Mouse (Mus musculus) megakaryocyte, embryonic 14.5 days (primary cell): ENCODE results near the gene Srrm1. TPM values are rescaled to one million over a fixed set of nuclear protein-coding genes. Genes with fewer than 3 reads are reported as not detected.

Source experiments
- H3K27me3 ChIP-seq: replicated peaks from 2 replicates; pipeline ENCODE3; 2012; ENCODE audit warnings: inconsistent platforms
- H3K36me3 ChIP-seq: replicated peaks from 2 replicates; pipeline ENCODE3; 2012; ENCODE audit warnings: low read length, inconsistent platforms, mixed read lengths
- H3K4me1 ChIP-seq: 2 replicates; pipeline ENCODE4 v1.6.1; 2012; ENCODE audit warnings: inconsistent platforms
- H3K4me3 ChIP-seq: replicated peaks from 2 replicates; pipeline ENCODE3; 2012; ENCODE audit warnings: moderate library complexity, mild to moderate bottlenecking, inconsistent platforms
- H3K9me3 ChIP-seq: 2 replicates; pipeline ENCODE4 v1.6.1; 2012; ENCODE audit warnings: inconsistent platforms
- FLI1 ChIP-seq: IDR thresholded peaks from 2 replicates; pipeline ENCODE4 v1.6.1; 2012; ENCODE audit warnings: low read length, inconsistent platforms, mixed read lengths
- GATA1 ChIP-seq: IDR thresholded peaks from 3 replicates; pipeline ENCODE4 v1.6.1; 2012; ENCODE audit warnings: mixed read lengths, low read length, inconsistent platforms, borderline replicate concordance
- polyA plus RNA-seq: library from polyadenylated mRNA; stranded (reverse); fragments of >175 nt; gene quantifications from 2 replicates; pipeline ENCODE4 v1.2.3, GENCODE M21; 2012; ENCODE audit warnings: low replicate concordance; ENCODE audit not compliant: insufficient read depth

Gene Srrm1
- polyA plus RNA-seq, 1 experiment, result 207 TPM

DNA sequence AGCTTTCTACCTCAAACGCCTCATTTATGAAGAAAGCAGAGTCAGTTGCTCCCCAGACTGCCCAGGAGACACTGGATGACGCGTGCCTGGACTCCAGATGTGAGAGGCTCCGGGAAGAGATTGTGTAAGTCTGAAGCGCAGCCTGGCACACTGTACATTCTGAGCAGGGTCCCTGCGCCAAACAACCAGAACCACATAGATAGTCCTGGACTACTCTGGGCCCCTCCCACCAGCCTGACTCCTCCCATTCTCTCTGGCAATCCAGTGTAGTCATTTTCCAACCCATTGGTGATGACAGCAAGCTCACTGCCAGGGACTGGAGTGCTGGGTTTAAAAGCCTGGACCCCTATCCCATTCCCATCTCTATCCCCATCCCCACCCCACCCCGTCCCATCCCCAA, 56.0 kb downstream of the Srrm1 start:
- H3K9me3 ChIP-seq, result peaks cover 5% of the 10 kb centered on the region; the same call in 1 of the 2 replicates
- no peak for TF ChIP-seq FLI1
- TF ChIP-seq GATA1, result no peak
- H3K4me3 ChIP-seq, result no peak overlapping the region
- H3K36me3 ChIP-seq, result peaks cover 2% of the 10 kb centered on the region
- H3K4me1 ChIP-seq, result peaks cover 79% of the 10 kb centered on the region
- H3K27me3 ChIP-seq, result no peaks in the 10 kb centered on the region

DNA sequence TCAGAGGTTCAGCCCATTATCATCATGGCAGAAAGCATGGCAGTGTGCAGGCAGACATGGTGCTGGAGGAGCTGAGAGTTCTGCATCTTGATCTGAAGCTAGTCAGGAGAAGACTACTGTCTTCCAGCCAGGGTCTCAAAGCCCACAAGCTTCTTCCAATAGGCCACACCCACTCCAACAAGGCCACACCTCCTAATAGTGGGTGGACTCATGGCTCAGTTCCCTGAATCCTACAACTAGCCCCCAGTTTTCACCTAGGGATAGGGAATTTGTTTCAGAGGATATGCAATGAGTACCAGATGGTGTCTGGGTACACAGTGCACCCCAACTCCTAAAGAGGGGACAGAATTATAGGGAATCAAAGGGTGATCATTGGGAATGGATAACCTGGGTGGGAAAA, 56.6 kb downstream of the Srrm1 start:
- no peak for TF ChIP-seq FLI1
- TF ChIP-seq GATA1, result no peak
- Histone ChIP-seq H3K4me3 (no peak overlapping the region), H3K27me3 (no peaks in the 10 kb centered on the region), H3K36me3 (peaks cover under 1% of the 10 kb centered on the region), H3K9me3 (peaks cover 5% of the 10 kb centered on the region; the same call in 1 of the 2 replicates), H3K4me1 (peaks cover 81% of the 10 kb centered on the region)

DNA sequence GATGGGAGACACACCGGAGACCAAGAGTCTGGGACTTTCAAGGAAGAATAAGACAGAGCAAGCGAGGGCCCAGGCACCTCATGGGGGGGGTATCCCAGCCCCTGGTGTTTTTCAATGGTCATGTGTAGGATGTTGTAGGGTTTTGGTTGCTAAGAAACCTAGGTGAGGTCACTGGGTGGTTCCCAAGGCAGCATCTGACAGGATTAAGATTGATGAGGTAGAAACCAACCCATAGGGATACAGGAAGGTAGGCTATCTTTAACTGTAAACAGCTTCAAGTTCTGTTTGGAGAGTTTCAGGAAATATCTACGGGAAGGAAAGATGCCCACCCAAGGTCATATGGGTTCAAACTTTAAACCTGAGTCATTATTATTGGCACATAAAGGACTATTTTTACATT, 59.3 kb downstream of the Srrm1 start:
- Histone ChIP-seq H3K27me3 (no peaks in the 10 kb centered on the region), H3K4me3 (no peak overlapping the region), H3K36me3 (peaks cover 4% of the 10 kb centered on the region), H3K9me3 (no peaks in the 10 kb centered on the region), H3K4me1 (peaks cover 79% of the 10 kb centered on the region)
- TF ChIP-seq FLI1 (no peak), GATA1 (no peak)

GRCm38 (mm10) chr4:135292477-135293089, 60.5 kb downstream of the Srrm1 start:
- Histone ChIP-seq H3K4me1 (peaks cover 79% of the 10 kb centered on the region), H3K4me3 (peak overlapping the region; percentile 79)

GRCm38 (mm10) chr4:135291841-135292240, 61.3 kb downstream of the Srrm1 start:
- Histone ChIP-seq H3K9me3 (no peaks in the 10 kb centered on the region), H3K4me1 (peaks cover 79% of the 10 kb centered on the region), H3K4me3 (no peak overlapping the region), H3K36me3 (peaks cover 4% of the 10 kb centered on the region), H3K27me3 (no peaks in the 10 kb centered on the region)
- TF ChIP-seq GATA1 (no peak), FLI1 (no peak)

More at GRCm38 (mm10) chr4:135292477-135293089, 60.5 kb downstream of the Srrm1 start:
- Histone ChIP-seq H3K27me3 (no peaks in the 10 kb centered on the region), H3K9me3 (no peaks in the 10 kb centered on the region), H3K36me3 (peaks cover 4% of the 10 kb centered on the region)
- no peak for TF ChIP-seq GATA1
- no peak for TF ChIP-seq FLI1

GRCm38 (mm10) chr4:135291199-135291598, 61.9 kb downstream of the Srrm1 start:
- TF ChIP-seq GATA1 (no peak), FLI1 (no peak)
- H3K9me3 ChIP-seq, result no peaks in the 10 kb centered on the region
- H3K27me3 ChIP-seq, result no peaks in the 10 kb centered on the region
- no peak overlapping the region for H3K4me3 ChIP-seq
- H3K36me3 ChIP-seq, result peaks cover 4% of the 10 kb centered on the region
- H3K4me1 ChIP-seq, result peaks cover 79% of the 10 kb centered on the region

GRCm38 (mm10) chr4:135287975-135288374, 65.1 kb downstream of the Srrm1 start:
- H3K4me1 ChIP-seq, result peaks cover 73% of the 10 kb centered on the region
- TF ChIP-seq FLI1 (no peak), GATA1 (no peak)
- H3K36me3 ChIP-seq, result peaks cover 4% of the 10 kb centered on the region
- no peaks in the 10 kb centered on the region for H3K9me3 ChIP-seq
- H3K4me3 ChIP-seq, result peak overlapping the region; percentile 89
- no peaks in the 10 kb centered on the region for H3K27me3 ChIP-seq

- TF ChIP-seq FLI1, result no peak
- peaks cover 4% of the 10 kb centered on the region for H3K36me3 ChIP-seq
- peak overlapping the region; percentile 89 for H3K4me3 ChIP-seq
- no peaks in the 10 kb centered on the region for H3K27me3 ChIP-seq
- H3K9me3 ChIP-seq, result no peaks in the 10 kb centered on the region
- peaks cover 69% of the 10 kb centered on the region for H3K4me1 ChIP-seq
Measured at GRCm38 (mm10) chr4:135286833-135287395, 66.2 kb downstream of the Srrm1 start.

- Histone ChIP-seq H3K4me1 (peaks cover 61% of the 10 kb centered on the region), H3K36me3 (peaks cover 1% of the 10 kb centered on the region), H3K27me3 (no peaks in the 10 kb centered on the region), H3K4me3 (peak overlapping the region; percentile 89), H3K9me3 (no peaks in the 10 kb centered on the region)
- TF ChIP-seq GATA1, result no peak
- TF ChIP-seq FLI1, result no peak
Measured at GRCm38 (mm10) chr4:135286033-135286622, 67.0 kb downstream of the Srrm1 start.

GRCm38 (mm10) chr4:135285436-135285835, 67.7 kb downstream of the Srrm1 start:
- TF ChIP-seq FLI1 (no peak), GATA1 (no peak)
- Histone ChIP-seq H3K4me3 (no peak overlapping the region), H3K9me3 (no peaks in the 10 kb centered on the region), H3K27me3 (no peaks in the 10 kb centered on the region), H3K4me1 (peaks cover 57% of the 10 kb centered on the region), H3K36me3 (no peaks in the 10 kb centered on the region)

GRCm38 (mm10) chr4:135283875-135284274, 69.2 kb downstream of the Srrm1 start:
- no peak for TF ChIP-seq GATA1
- Histone ChIP-seq H3K36me3 (no peaks in the 10 kb centered on the region), H3K4me1 (peaks cover 61% of the 10 kb centered on the region), H3K27me3 (no peaks in the 10 kb centered on the region), H3K4me3 (no peak overlapping the region), H3K9me3 (no peaks in the 10 kb centered on the region)
